Mouse (Mus musculus) midbrain, embryonic 14.5 days (tissue): ENCODE measurements at regions not wholly inside any gene's neighbourhood (a gene's known extent, or its start where the extent isn't known, plus 50 kb on each side); places are given as distances from the start of the nearest gene placed in this dataset.
A peak's percentile ranks its signal among the peaks of the same experiment; 100 is the strongest.

ENCODE experiments used
- ATAC-seq: fragments of 200-750 bp; cut with Nextera tagmentation; 2 replicates; pipeline ENCODE4 v1.8.0; 2017; ENCODE audit warnings: moderate number of reproducible peaks, moderate library complexity; ENCODE audit not compliant: low FRiP score, low TSS enrichment
- DNase-seq: peaks from one replicate; pipeline ENCODE4 v3.0.0-alpha.2; 2015
- H3K27ac ChIP-seq: fragments of 300-500 bp; sonication (generic); replicated peaks from 2 replicates; pipeline ENCODE4 v1.5.1; 2014; ENCODE audit warnings: mild to moderate bottlenecking, low read depth, low read length, moderate library complexity
- H3K27me3 ChIP-seq: fragments of 300-500 bp; sonication (generic); 2 replicates; pipeline ENCODE4 v1.6.1; 2014; ENCODE audit warnings: low read length, control low read depth, mixed read lengths; ENCODE audit not compliant: control insufficient read depth, insufficient read depth
- H3K36me3 ChIP-seq: fragments of 300-500 bp; sonication (generic); 2 replicates; pipeline ENCODE4 v1.6.1; 2014; ENCODE audit warnings: low read length, control low read depth; ENCODE audit not compliant: control insufficient read depth, insufficient read depth
- H3K4me1 ChIP-seq: fragments of 300-500 bp; sonication (generic); 2 replicates; pipeline ENCODE4 v1.6.1; 2014; ENCODE audit warnings: mild to moderate bottlenecking, antibody characterized with exemption, low read length, control low read depth; ENCODE audit not compliant: control insufficient read depth, insufficient read depth
- H3K4me2 ChIP-seq: fragments of 300-500 bp; sonication (generic); 2 replicates; pipeline ENCODE4 v1.6.1; 2014; ENCODE audit warnings: mild to moderate bottlenecking, low read length, moderate library complexity
- H3K4me3 ChIP-seq: fragments of 300-500 bp; sonication (generic); replicated peaks from 2 replicates; pipeline ENCODE4 v1.5.1; 2014; ENCODE audit warnings: low read depth, low read length
- H3K9ac ChIP-seq: fragments of 300-500 bp; sonication (generic); replicated peaks from 2 replicates; pipeline ENCODE4 v1.6.1; 2014; ENCODE audit warnings: mild to moderate bottlenecking, low read length, moderate library complexity
- H3K9me3 ChIP-seq: fragments of 300-500 bp; sonication (generic); 2 replicates; pipeline ENCODE4 v1.6.1; 2016; ENCODE audit warnings: low read length, control low read depth, mixed read lengths; ENCODE audit not compliant: control insufficient read depth
- WGBS: fragments of 180-500 bp; shearing (Covaris S2); extraction: QIAGEN DNeasy Blood & Tissue Kit; methylation state at CpG from one replicate; pipeline ENCODE4 v1.1.7; 2014; 5-methylcytosine and 5-hydroxymethylcytosine counted together

GRCm38 (mm10) chr17:51683318-51683717, 149.8 kb downstream of the Satb1 start:
- 91% methylated on average over 4 of the region's 4 CpGs for WGBS
- H3K4me2 ChIP-seq: no peak overlapping the region
- H3K4me3 ChIP-seq: no peak overlapping the region
- H3K4me1 ChIP-seq: no peaks in the 10 kb centered on the region
- H3K36me3 ChIP-seq: no peaks in the 10 kb centered on the region
- H3K27ac ChIP-seq: no peak overlapping the region
- no peaks in the 10 kb centered on the region for H3K9me3 ChIP-seq
- H3K9ac ChIP-seq: no peak overlapping the region
- ATAC-seq: no peak
- no peak for DNase-seq
- no peaks in the 10 kb centered on the region for H3K27me3 ChIP-seq

GRCm38 (mm10) chr17:51682368-51682767, 150.7 kb downstream of the Satb1 start:
- Histone ChIP-seq H3K4me2 (no peak overlapping the region), H3K4me3 (no peak overlapping the region), H3K4me1 (no peaks in the 10 kb centered on the region), H3K36me3 (no peaks in the 10 kb centered on the region), H3K9me3 (no peaks in the 10 kb centered on the region), H3K27me3 (no peaks in the 10 kb centered on the region), H3K9ac (no peak overlapping the region), H3K27ac (no peak overlapping the region)
- ATAC-seq: no peak
- WGBS: 63% methylated on average over 3 of the region's 3 CpGs
- peak; percentile 40 for DNase-seq

- WGBS: 95% methylated on average over 8 of the region's 8 CpGs
- H3K4me1 ChIP-seq: no peaks in the 10 kb centered on the region
- DNase-seq (no peak), ATAC-seq (no peak)
- no peak overlapping the region for H3K9ac ChIP-seq
- no peak overlapping the region for H3K4me2 ChIP-seq
- no peaks in the 10 kb centered on the region for H3K27me3 ChIP-seq
- no peak overlapping the region for H3K4me3 ChIP-seq
- H3K9me3 ChIP-seq: no peaks in the 10 kb centered on the region
- no peaks in the 10 kb centered on the region for H3K36me3 ChIP-seq
- no peak overlapping the region for H3K27ac ChIP-seq
These were observed 155.6 kb downstream of the Satb1 start for GRCm38 (mm10) chr17:51677451-51677850.

GRCm38 (mm10) chr17:51658408-51658807, 174.7 kb downstream of the Satb1 start:
- H3K9me3 ChIP-seq: no peaks in the 10 kb centered on the region
- H3K4me3 ChIP-seq: no peak overlapping the region
- H3K9ac ChIP-seq: no peak overlapping the region
- ATAC-seq (no peak), DNase-seq (no peak)
- H3K4me2 ChIP-seq: no peak overlapping the region
- H3K4me1 ChIP-seq: no peaks in the 10 kb centered on the region
- WGBS: 88% methylated on average over 4 of the region's 4 CpGs
- no peaks in the 10 kb centered on the region for H3K36me3 ChIP-seq
- H3K27me3 ChIP-seq: no peaks in the 10 kb centered on the region
- H3K27ac ChIP-seq: no peak overlapping the region

GRCm38 (mm10) chr17:51653881-51654280, 179.2 kb downstream of the Satb1 start:
- Histone ChIP-seq H3K9me3 (no peaks in the 10 kb centered on the region), H3K4me1 (no peaks in the 10 kb centered on the region), H3K27ac (no peak overlapping the region), H3K36me3 (no peaks in the 10 kb centered on the region), H3K4me3 (no peak overlapping the region), H3K4me2 (no peak overlapping the region), H3K9ac (no peak overlapping the region), H3K27me3 (no peaks in the 10 kb centered on the region)
- WGBS: 85% methylated on average over 3 of the region's 3 CpGs
- ATAC-seq (no peak), DNase-seq (no peak)

GRCm38 (mm10) chr17:51651880-51652279, 181.2 kb downstream of the Satb1 start:
- Histone ChIP-seq H3K4me1 (no peaks in the 10 kb centered on the region), H3K9me3 (no peaks in the 10 kb centered on the region), H3K27me3 (no peaks in the 10 kb centered on the region), H3K4me2 (no peak overlapping the region), H3K36me3 (no peaks in the 10 kb centered on the region), H3K9ac (no peak overlapping the region), H3K4me3 (no peak overlapping the region), H3K27ac (no peak overlapping the region)
- 92% methylated on average over 2 of the region's 2 CpGs for WGBS
- ATAC-seq (no peak), DNase-seq (no peak)

GRCm38 (mm10) chr17:51649213-51649815, 183.8 kb downstream of the Satb1 start:
- Histone ChIP-seq H3K9me3 (no peaks in the 10 kb centered on the region), H3K36me3 (no peaks in the 10 kb centered on the region), H3K4me2 (no peak overlapping the region), H3K9ac (no peak overlapping the region), H3K27ac (no peak overlapping the region), H3K27me3 (no peaks in the 10 kb centered on the region), H3K4me1 (no peaks in the 10 kb centered on the region), H3K4me3 (no peak overlapping the region)
- DNase-seq (no peak), ATAC-seq (no peak)
- WGBS: 88% methylated on average over 12 of the region's 12 CpGs

- Histone ChIP-seq H3K27ac (no peak overlapping the region), H3K27me3 (no peaks in the 10 kb centered on the region), H3K9ac (no peak overlapping the region), H3K4me1 (no peaks in the 10 kb centered on the region), H3K4me2 (no peak overlapping the region), H3K9me3 (no peaks in the 10 kb centered on the region), H3K36me3 (no peaks in the 10 kb centered on the region), H3K4me3 (no peak overlapping the region)
- DNase-seq (no peak), ATAC-seq (no peak)
- WGBS: 76% methylated on average over 2 of the region's 2 CpGs
These were observed 186.7 kb downstream of the Satb1 start for GRCm38 (mm10) chr17:51646416-51646815.

- Histone ChIP-seq H3K4me3 (no peak overlapping the region), H3K27me3 (no peaks in the 10 kb centered on the region), H3K36me3 (no peaks in the 10 kb centered on the region), H3K27ac (no peak overlapping the region), H3K4me2 (no peak overlapping the region), H3K9me3 (no peaks in the 10 kb centered on the region), H3K4me1 (no peaks in the 10 kb centered on the region), H3K9ac (no peak overlapping the region)
- ATAC-seq (no peak), DNase-seq (no peak)
- 92% methylated on average over 1 of the region's 1 CpGs for WGBS
These were observed 187.2 kb downstream of the Satb1 start for GRCm38 (mm10) chr17:51645866-51646265.
